Mouse (Mus musculus) erythroblast, embryonic 14.5 days (primary cell): Measurements from ENCODE around the gene Wdfy2.

ENCODE experiments used
- GATA1 ChIP-seq: IDR thresholded peaks from 2 replicates; pipeline ENCODE4 v1.6.1; 2012; ENCODE audit warnings: low read length, inconsistent platforms, mixed read lengths
- TAL1 ChIP-seq: IDR thresholded peaks from 3 replicates; pipeline ENCODE4 v1.6.1; 2012; ENCODE audit warnings: low read length, inconsistent platforms, mixed read lengths

GRCm38 (mm10) chr14:62850980-62851379, 13.5 kb downstream of the Wdfy2 start:
- no peak for TF ChIP-seq TAL1
- TF ChIP-seq GATA1: no peak
